Mouse (Mus musculus) heart, postnatal 0 days (tissue): ENCODE measurements around the gene Pex26. TPM values are rescaled to one million over a fixed set of nuclear protein-coding genes. Genes with fewer than 3 reads are reported as not detected.

ENCODE experiments used
- ATAC-seq: fragments of 200-750 bp; cut with Nextera tagmentation; 2 replicates; pipeline ENCODE4 v1.8.0; 2017; ENCODE audit warnings: low read depth, moderate number of reproducible peaks, moderate library complexity; ENCODE audit not compliant: insufficient read depth
- DNase-seq: peaks from one replicate; pipeline ENCODE4 v3.0.0-alpha.2; 2016; ENCODE audit warnings: low spot score
- H3K27ac ChIP-seq: fragments of 300-500 bp; sonication (generic); 2 replicates; pipeline ENCODE4 v1.5.1; 2014; ENCODE audit warnings: low read depth, mild to moderate bottlenecking
- H3K27me3 ChIP-seq: fragments of 300-500 bp; sonication (generic); 2 replicates; pipeline ENCODE4 v1.6.1; 2014; ENCODE audit warnings: low read length, mixed read lengths; ENCODE audit not compliant: control insufficient read depth, insufficient read depth
- H3K36me3 ChIP-seq: fragments of 300-500 bp; sonication (generic); replicated peaks from 2 replicates; pipeline ENCODE4 v1.6.1; 2014; ENCODE audit warnings: low read length, mixed read lengths; ENCODE audit not compliant: control insufficient read depth, insufficient read depth
- H3K4me1 ChIP-seq: fragments of 300-500 bp; sonication (generic); 2 replicates; pipeline ENCODE4 v1.6.1; 2014; ENCODE audit warnings: antibody characterized with exemption; ENCODE audit not compliant: control insufficient read depth, insufficient read depth
- H3K4me2 ChIP-seq: fragments of 300-500 bp; sonication (generic); 2 replicates; pipeline ENCODE4 v1.6.1; 2014; ENCODE audit warnings: low read depth, mild to moderate bottlenecking, low read length, moderate library complexity
- H3K4me3 ChIP-seq: fragments of 300-500 bp; sonication (generic); 2 replicates; pipeline ENCODE4 v1.5.1; 2014; ENCODE audit warnings: low read depth, low read length
- H3K9ac ChIP-seq: fragments of 300-500 bp; sonication (generic); replicated peaks from 2 replicates; pipeline ENCODE4 v1.6.1; 2014; ENCODE audit warnings: low read depth, low read length, mixed read lengths
- H3K9me3 ChIP-seq: fragments of 300-500 bp; sonication (generic); replicated peaks from 2 replicates; pipeline ENCODE4 v1.6.1; 2016; ENCODE audit warnings: low read length; ENCODE audit not compliant: control insufficient read depth
- CTCF ChIP-seq: IDR thresholded peaks from 2 replicates; pipeline ENCODE4 v1.5.1; 2016; ENCODE audit warnings: antibody characterized with exemption, control low read depth, low read depth
- EP300 ChIP-seq: IDR thresholded peaks from 2 replicates; pipeline ENCODE4 v1.6.1; 2016; ENCODE audit warnings: antibody characterized with exemption, low read depth
- WGBS: fragments of 180-500 bp; shearing (Covaris S2); extraction: QIAGEN DNeasy Blood & Tissue Kit; methylation state at CpG from one replicate; pipeline ENCODE4 v1.1.7; 2014; 5-methylcytosine and 5-hydroxymethylcytosine counted together
- polyA plus RNA-seq: library from polyadenylated mRNA; unstranded; fragments of >200 nt; fragmentation: Nextera tagmentation; extraction: Ambion mirVana; gene quantifications from 2 replicates; pipeline ENCODE4 v1.2.1, GENCODE M21; 2015
- total RNA-seq: library from RNA; depleted of rRNA; stranded (reverse); fragments of >200 nt; gene quantifications from 2 replicates; pipeline ENCODE4 v1.2.3, GENCODE M21; 2014; ENCODE audit warnings: low replicate concordance

The Pex26 gene
- total and polyA plus RNA-seq, 2 experiments from 2014 or later, result 4.6 to 20.2 TPM

- H3K27ac ChIP-seq, result no peak overlapping the region
- no peak overlapping the region for H3K4me2 ChIP-seq
- DNase-seq, result no peak
- H3K9ac ChIP-seq, result no peak overlapping the region
- WGBS, result 53% methylated on average over 4 of the region's 4 CpGs
- peaks cover 15% of the 10 kb centered on the region; the same call in 1 of the 2 replicates for H3K4me1 ChIP-seq
- H3K9me3 ChIP-seq, result no peaks in the 10 kb centered on the region
- H3K36me3 ChIP-seq, result no peaks in the 10 kb centered on the region
- H3K27me3 ChIP-seq, result no peaks in the 10 kb centered on the region
- no peak for TF ChIP-seq EP300
- no peak for TF ChIP-seq CTCF
- ATAC-seq, result no peak
- H3K4me3 ChIP-seq, result no peak overlapping the region
These were observed 36.7 kb upstream of the Pex26 start for GRCm38 (mm10) chr6:121146798-121147197.

GRCm38 (mm10) chr6:121148360-121148759, 35.1 kb upstream of the Pex26 start:
- DNase-seq, result no peak
- Histone ChIP-seq H3K36me3 (no peaks in the 10 kb centered on the region), H3K27me3 (no peaks in the 10 kb centered on the region), H3K4me1 (peaks cover 22% of the 10 kb centered on the region; the same call in 1 of the 2 replicates), H3K4me2 (no peak overlapping the region), H3K9ac (no peak overlapping the region), H3K4me3 (no peak overlapping the region), H3K27ac (no peak overlapping the region), H3K9me3 (no peaks in the 10 kb centered on the region)
- TF ChIP-seq EP300 (no peak), CTCF (no peak)
- WGBS, result 45% methylated on average over 3 of the region's 3 CpGs
- no peak for ATAC-seq

- Histone ChIP-seq H3K4me3 (no peak overlapping the region), H3K4me1 (peaks cover 14% of the 10 kb centered on the region; the same call in 1 of the 2 replicates), H3K36me3 (no peaks in the 10 kb centered on the region), H3K9ac (no peak overlapping the region), H3K27ac (no peak overlapping the region), H3K9me3 (no peaks in the 10 kb centered on the region), H3K4me2 (no peak overlapping the region), H3K27me3 (no peaks in the 10 kb centered on the region)
- ATAC-seq (no peak), DNase-seq (no peak)
- 72% methylated on average over 3 of the region's 3 CpGs for WGBS
- TF ChIP-seq EP300, result no peak
- TF ChIP-seq CTCF, result no peak
These were observed 34.0 kb upstream of the Pex26 start for GRCm38 (mm10) chr6:121149420-121149819.

- H3K9me3 ChIP-seq, result no peaks in the 10 kb centered on the region
- no peak overlapping the region for H3K27ac ChIP-seq
- ATAC-seq (no peak), DNase-seq (no peak)
- TF ChIP-seq CTCF (no peak), EP300 (no peak)
- no peak overlapping the region for H3K4me3 ChIP-seq
- no peaks in the 10 kb centered on the region for H3K27me3 ChIP-seq
- no peak overlapping the region for H3K9ac ChIP-seq
- 96% methylated on average over 8 of the region's 8 CpGs for WGBS
- peaks cover 14% of the 10 kb centered on the region; the same call in 1 of the 2 replicates for H3K4me1 ChIP-seq
- no peak overlapping the region for H3K4me2 ChIP-seq
- no peaks in the 10 kb centered on the region for H3K36me3 ChIP-seq
These were observed 33.3 kb upstream of the Pex26 start for GRCm38 (mm10) chr6:121150126-121150525.

GRCm38 (mm10) chr6:121151732-121152131, 31.7 kb upstream of the Pex26 start:
- 35% methylated on average over 6 of the region's 6 CpGs for WGBS
- peaks cover 25% of the 10 kb centered on the region; the same call in 1 of the 2 replicates for H3K4me1 ChIP-seq
- H3K9me3 ChIP-seq, result no peaks in the 10 kb centered on the region
- ATAC-seq, result peak; percentile 85
- no peaks in the 10 kb centered on the region for H3K27me3 ChIP-seq
- no peak for TF ChIP-seq EP300
- TF ChIP-seq CTCF, result no peak
- H3K4me2 ChIP-seq, result no peak overlapping the region
- H3K9ac ChIP-seq, result no peak overlapping the region
- H3K27ac ChIP-seq, result peak overlapping the region; percentile 66
- peak; percentile 86 for DNase-seq
- H3K4me3 ChIP-seq, result no peak overlapping the region
- no peaks in the 10 kb centered on the region for H3K36me3 ChIP-seq

GRCm38 (mm10) chr6:121153177-121153576, 30.3 kb upstream of the Pex26 start:
- WGBS, result 66% methylated on average over 8 of the region's 8 CpGs

More at GRCm38 (mm10) chr6:121153177-121153576, 30.3 kb upstream of the Pex26 start:
- Histone ChIP-seq H3K36me3 (no peaks in the 10 kb centered on the region), H3K9ac (no peak overlapping the region), H3K9me3 (no peaks in the 10 kb centered on the region), H3K4me1 (peaks cover 25% of the 10 kb centered on the region; the same call in 1 of the 2 replicates), H3K4me2 (no peak overlapping the region), H3K27ac (no peak overlapping the region), H3K4me3 (no peak overlapping the region), H3K27me3 (no peaks in the 10 kb centered on the region)
- ATAC-seq, result no peak
- TF ChIP-seq CTCF (no peak), EP300 (no peak)
- no peak for DNase-seq
